Mouse (Mus musculus) ES-E14 (cell line): ENCODE results near the gene Sdccag8. TPM values are rescaled to one million over a fixed set of nuclear protein-coding genes. Genes with fewer than 3 reads are reported as not detected.

Experiments
- DNase-seq: peaks from one replicate; pipeline ENCODE4 v3.0.0-alpha.2; 2013; ENCODE audit warnings: low read depth, low spot score
- H3K27ac ChIP-seq: 2 replicates; pipeline ENCODE4 v1.5.1; 2012; ENCODE audit warnings: low read depth, mild to moderate bottlenecking, low read length, moderate library complexity, mixed read lengths; ENCODE audit not compliant: poor library complexity, insufficient read depth, severe bottlenecking
- H3K36me3 ChIP-seq: 2 replicates; pipeline ENCODE4 v1.6.1; 2012; ENCODE audit warnings: mild to moderate bottlenecking, low read length, moderate library complexity, mixed read lengths; ENCODE audit not compliant: control insufficient read depth, poor library complexity, insufficient read depth, severe bottlenecking
- H3K4me1 ChIP-seq, 2 experiments: fragments of 150-350 bp in 1 of 2; sonication (generic) in 1 of 2; 2 replicates each; pipeline ENCODE4 v1.6.1; 2012; ENCODE audit warnings: low read length in 2 of 2, mild to moderate bottlenecking in 1 of 2, mixed read lengths in 1 of 2; ENCODE audit not compliant: control insufficient read depth in 2 of 2, insufficient read depth in 2 of 2, poor library complexity in 1 of 2
- H3K4me3 ChIP-seq, 2 experiments: fragments of 150-350 bp in 1 of 2; sonication (generic) in 1 of 2; 2 replicates each; pipeline ENCODE4 v1.5.1; 2012; ENCODE audit warnings: low read length in 2 of 2, low read depth in 1 of 2, mild to moderate bottlenecking in 1 of 2, mixed read lengths in 1 of 2; ENCODE audit not compliant: insufficient read depth in 1 of 2, poor library complexity in 1 of 2, severe bottlenecking in 1 of 2
- H3K9ac ChIP-seq: 2 replicates; pipeline ENCODE4 v1.6.1; 2012; ENCODE audit warnings: low read depth, mild to moderate bottlenecking, low read length, mixed read lengths; ENCODE audit not compliant: poor library complexity, insufficient read depth, severe bottlenecking
- H3K9me3 ChIP-seq: fragments of 150-350 bp; sonication (generic); 2 replicates; pipeline ENCODE4 v1.6.1; 2012; ENCODE audit warnings: low read depth, mild to moderate bottlenecking, low read length; ENCODE audit not compliant: control insufficient read depth, insufficient read depth
- CHD2 ChIP-seq: IDR thresholded peaks from 2 replicates; pipeline ENCODE4 v1.6.1; 2014; ENCODE audit warnings: mild to moderate bottlenecking, low read depth, low read length, inconsistent platforms
- HCFC1 ChIP-seq: IDR thresholded peaks from 2 replicates; pipeline ENCODE4 v1.6.1; 2012; ENCODE audit warnings: low read length, inconsistent platforms, borderline replicate concordance; ENCODE audit not compliant: insufficient read depth
- MAFK ChIP-seq: IDR thresholded peaks from 2 replicates; pipeline ENCODE4 v1.6.1; 2014; ENCODE audit warnings: mild to moderate bottlenecking, low read depth, low read length, inconsistent platforms; ENCODE audit not compliant: insufficient read depth
- ZC3H11A ChIP-seq: IDR thresholded peaks from 2 replicates; pipeline ENCODE4 v1.6.1; 2012; ENCODE audit warnings: low read depth, mild to moderate bottlenecking, inconsistent platforms, low read length, borderline replicate concordance
- ZNF384 ChIP-seq: IDR thresholded peaks from 2 replicates; pipeline ENCODE4 v1.6.1; 2012; ENCODE audit warnings: low read depth, low read length, inconsistent platforms
- in situ Hi-C, 2 experiments: fragments of 600-800 bp; cut with MboI; formaldehyde crosslinking; loops; one replicate each; pipeline ENCODE4 v1.15.1; 2025; ENCODE audit warnings: low sequenced_read_pairs in 2 of 2, inconsistent platforms in 1 of 2; ENCODE audit not compliant: unreplicated experiment in 2 of 2
- total RNA-seq: library from RNA; depleted of rRNA; stranded (reverse); fragments of 300-350 nt; gene quantifications from 2 replicates; pipeline ENCODE4 v1.2.3, GENCODE M21; 2012

Sdccag8 gene
- total RNA-seq, 1 experiment, result 5.0 TPM

GRCm38 (mm10) chr1:177048773-177049172, 234.3 kb downstream of the Sdccag8 start:
- Histone ChIP-seq H3K4me3 (no peak overlapping the region), H3K9ac (no peak overlapping the region), H3K4me1 (no peaks in the 10 kb centered on the region), H3K36me3 (no peaks in the 10 kb centered on the region), H3K9me3 (no peaks in the 10 kb centered on the region), H3K27ac (no peak overlapping the region)
- TF ChIP-seq MAFK (no peak), HCFC1 (no peak)
- DNase-seq, result no peak
- in situ Hi-C loops, result no loop called here

GRCm38 (mm10) chr1:177051366-177051963, 237.0 kb downstream of the Sdccag8 start:
- Histone ChIP-seq H3K9ac (no peak overlapping the region), H3K9me3 (no peaks in the 10 kb centered on the region), H3K4me3 (no peak overlapping the region), H3K36me3 (no peaks in the 10 kb centered on the region), H3K4me1 (no peaks in the 10 kb centered on the region), H3K27ac (no peak overlapping the region)
- in situ Hi-C loops, result no loop called here
- no peak for DNase-seq
- TF ChIP-seq ZC3H11A (no peak), HCFC1 (no peak), MAFK (no peak), ZNF384 (no peak), CHD2 (no peak)

- no peak for TF ChIP-seq ZNF384
- TF ChIP-seq CHD2, result no peak
- in situ Hi-C loops, result no loop called here
- Histone ChIP-seq H3K9ac (no peak overlapping the region), H3K4me3 (no peak overlapping the region), H3K27ac (no peak overlapping the region), H3K36me3 (no peaks in the 10 kb centered on the region), H3K4me1 (no peaks in the 10 kb centered on the region), H3K9me3 (no peaks in the 10 kb centered on the region)
- DNase-seq, result no peak
Measured at GRCm38 (mm10) chr1:177054891-177055290, 240.4 kb downstream of the Sdccag8 start.

- no peaks in the 10 kb centered on the region for H3K9me3 ChIP-seq
- H3K27ac ChIP-seq, result no peak overlapping the region
- no peaks in the 10 kb centered on the region for H3K36me3 ChIP-seq
- H3K4me1 ChIP-seq, result no peaks in the 10 kb centered on the region
- no peak overlapping the region for H3K4me3 ChIP-seq
- in situ Hi-C loops, result no loop called here
- no peak overlapping the region for H3K9ac ChIP-seq
- TF ChIP-seq ZC3H11A, result no peak
- TF ChIP-seq MAFK, result no peak
- no peak for TF ChIP-seq CHD2
- no peak for TF ChIP-seq HCFC1
- no peak for TF ChIP-seq ZNF384
- no peak for DNase-seq
Measured at GRCm38 (mm10) chr1:177061761-177062160, 247.3 kb downstream of the Sdccag8 start.

GRCm38 (mm10) chr1:177065732-177066131, 251.3 kb downstream of the Sdccag8 start:
- DNase-seq, result no peak
- Histone ChIP-seq H3K4me3 (no peak overlapping the region), H3K9me3 (no peaks in the 10 kb centered on the region), H3K27ac (no peak overlapping the region), H3K36me3 (no peaks in the 10 kb centered on the region), H3K4me1 (no peaks in the 10 kb centered on the region), H3K9ac (no peak overlapping the region)
- no peak for TF ChIP-seq ZNF384
- TF ChIP-seq MAFK, result no peak
- TF ChIP-seq ZC3H11A, result no peak
- TF ChIP-seq CHD2, result no peak
- no peak for TF ChIP-seq HCFC1
- in situ Hi-C loops, result no loop called here
